Mouse (Mus musculus) embryo, embryonic 11 days (tissue): ENCODE results near the gene Aco1.
A peak's percentile ranks its signal among the peaks of the same experiment; 100 is the strongest.

Experiments
- DNase-seq: peaks from one replicate; pipeline ENCODE4 v3.0.0-alpha.2; 2015

Aco1 gene

DNA sequence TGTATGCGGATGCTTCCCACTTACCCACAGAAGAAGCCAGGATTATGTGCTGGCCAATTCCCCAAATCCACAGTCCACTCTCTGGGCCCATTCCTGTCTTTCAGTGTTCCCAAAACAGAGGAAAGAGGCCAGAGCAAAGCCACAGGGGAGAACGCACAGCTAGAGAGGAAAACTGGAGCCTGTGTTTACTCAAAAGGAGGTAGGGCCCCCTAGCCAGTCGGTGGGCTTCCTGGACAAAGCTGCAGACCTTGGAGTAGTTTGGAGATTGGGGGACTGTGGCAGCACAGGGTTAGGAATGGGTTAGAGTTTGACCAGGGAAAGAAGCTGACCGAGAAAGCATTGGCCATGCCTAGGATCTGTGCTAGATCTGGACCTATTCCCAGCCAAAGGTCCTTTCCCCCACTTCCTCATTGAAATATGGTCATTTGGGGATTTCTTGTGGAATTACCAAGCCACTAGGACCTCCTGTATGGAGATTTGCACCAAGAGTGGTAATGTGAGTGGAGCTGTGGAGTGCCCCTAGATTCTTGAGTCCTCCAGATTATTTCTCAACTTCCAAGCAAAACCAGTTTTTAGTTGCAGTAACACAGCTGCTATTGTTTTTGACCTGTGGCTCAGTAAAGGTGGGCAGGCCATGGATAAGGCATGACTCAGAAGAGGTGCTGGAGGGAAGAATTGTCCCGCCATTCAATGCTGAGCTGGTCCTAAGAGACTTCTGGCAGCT is 14.8 kb downstream of the Aco1 start:
- no peak for DNase-seq

DNA sequence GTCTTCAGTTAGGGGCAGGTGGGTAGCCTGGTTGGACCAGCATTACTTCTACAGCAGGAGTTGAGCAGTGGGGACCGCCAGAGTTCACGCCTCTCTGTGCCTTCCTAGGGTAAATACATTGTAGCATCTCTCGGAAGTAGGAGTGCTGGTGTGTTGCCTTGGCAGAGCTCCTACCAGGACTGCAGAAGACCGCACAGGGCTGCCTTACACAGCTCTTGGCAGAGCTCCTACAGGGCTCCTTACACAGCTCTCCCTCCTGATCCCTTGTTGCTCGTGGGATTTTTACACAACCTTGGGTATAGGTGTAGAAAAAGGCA is 15.3 kb downstream of the Aco1 start:
- no peak for DNase-seq

DNA sequence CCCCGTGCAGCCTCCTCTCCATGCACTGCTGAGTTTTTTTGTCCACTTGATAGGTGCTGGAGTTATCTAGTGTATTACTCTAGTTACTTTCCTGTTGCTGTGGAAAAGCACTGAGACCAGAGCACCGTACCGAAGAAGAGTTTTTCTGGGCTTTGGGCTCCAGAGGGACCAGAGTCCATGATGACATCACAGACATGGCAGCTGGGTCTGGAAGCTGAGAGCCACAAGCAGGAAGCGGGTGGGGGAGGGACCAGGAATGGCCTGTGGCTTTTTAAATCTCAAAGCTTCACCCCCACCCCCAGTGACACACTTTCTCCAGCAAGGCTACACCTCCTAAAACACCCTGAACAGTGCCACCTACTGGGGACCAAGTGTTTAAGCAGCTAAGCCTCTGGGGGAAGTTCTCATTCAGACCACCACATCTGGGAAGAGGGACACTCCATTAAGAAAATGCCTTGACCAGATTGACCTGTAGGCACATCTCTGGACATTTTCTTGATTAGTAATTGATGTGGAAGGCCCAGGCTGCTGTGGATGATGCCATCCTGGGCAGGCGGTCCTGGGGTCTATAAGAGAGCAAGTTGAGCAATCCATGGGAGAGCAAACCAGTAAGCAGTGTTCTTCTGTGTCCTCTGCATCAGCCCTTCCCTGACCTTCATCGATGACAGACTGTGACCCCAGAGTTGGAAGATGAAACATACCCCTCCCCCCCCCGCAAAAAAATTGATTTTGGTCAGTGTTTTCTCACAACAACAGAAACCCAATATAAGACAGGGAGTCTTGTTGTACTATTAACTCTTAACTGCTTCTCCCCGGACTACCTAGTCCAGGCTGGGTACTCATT is 17.9 kb downstream of the Aco1 start:
- no peak for DNase-seq

DNA sequence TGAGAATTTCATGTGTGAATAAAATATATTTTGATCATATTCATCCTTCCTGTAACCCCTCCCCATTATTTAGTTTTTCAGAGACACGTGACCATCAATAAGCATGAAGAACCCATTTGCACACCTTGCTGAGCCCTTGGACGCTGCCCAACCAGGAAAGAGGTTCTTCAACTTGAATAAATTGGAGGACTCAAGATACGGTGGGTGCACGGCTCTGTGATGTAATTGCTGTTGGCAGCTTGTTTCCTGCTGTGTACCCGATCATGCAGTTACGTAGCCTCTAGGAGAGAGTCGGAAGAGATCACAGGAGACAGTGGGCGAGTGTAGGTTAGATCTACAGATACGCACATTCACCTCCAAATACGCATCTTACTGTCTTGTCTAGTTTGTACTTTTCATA is 20.8 kb downstream of the Aco1 start:
- DNase-seq: no peak

DNA sequence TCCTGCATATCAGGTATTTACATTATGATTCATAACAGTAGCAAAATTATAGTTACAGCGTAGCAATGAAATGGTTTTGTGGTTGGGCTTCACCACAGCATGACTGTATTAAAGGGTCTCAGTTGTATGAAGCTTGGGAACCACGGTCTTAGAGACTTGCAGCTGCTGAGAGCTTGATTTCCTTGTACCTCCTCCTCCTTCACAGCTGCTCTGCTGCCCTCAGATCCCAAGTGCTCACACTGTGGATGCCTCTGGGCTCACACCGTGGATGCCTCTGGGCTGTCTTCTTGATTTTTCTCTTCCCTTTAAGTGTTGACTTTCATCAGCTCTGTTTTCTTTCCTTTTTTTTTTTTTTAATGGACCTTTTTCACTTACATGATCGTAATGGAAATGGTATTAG is 28.6 kb downstream of the Aco1 start:
- DNase-seq: no peak

DNA sequence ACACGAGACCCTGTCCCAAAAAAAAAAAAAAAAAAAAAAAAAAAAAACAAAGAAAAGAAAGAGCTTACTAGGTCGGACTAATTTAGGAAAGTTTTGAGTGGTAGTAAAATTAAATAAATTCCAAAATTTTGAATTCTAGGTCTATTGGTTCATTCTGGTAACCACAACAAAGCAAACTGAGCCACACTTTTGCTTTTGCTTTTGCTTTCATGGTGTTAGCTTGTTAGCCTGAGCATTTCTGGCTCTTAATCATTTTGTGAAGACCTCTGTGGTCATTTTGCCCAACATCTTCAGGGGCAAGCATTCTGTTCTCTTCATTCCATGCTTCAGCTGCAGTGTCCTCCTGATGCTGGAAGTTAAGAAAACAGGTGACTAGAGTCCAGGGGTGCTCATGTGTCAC is 29.5 kb downstream of the Aco1 start:
- DNase-seq: no peak

DNA sequence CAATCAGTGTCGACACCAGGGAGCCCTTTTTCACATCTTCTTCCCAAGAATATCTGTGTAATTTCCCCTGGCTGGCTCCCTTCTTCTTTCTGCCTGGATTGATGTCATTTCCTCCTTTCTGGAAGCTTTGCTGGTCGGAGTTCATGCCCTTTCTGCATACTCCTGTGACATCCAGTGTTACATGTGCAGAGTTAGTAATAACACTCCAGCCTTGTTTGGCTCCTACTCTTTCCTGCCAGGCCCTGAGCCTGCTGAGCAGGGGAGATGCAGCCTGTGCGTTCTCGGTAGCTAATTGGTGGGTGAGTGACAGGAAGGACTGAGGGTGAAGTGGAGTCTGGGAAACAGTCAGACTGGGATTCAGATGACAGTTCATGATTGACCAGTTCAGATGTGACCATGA is 31.4 kb downstream of the Aco1 start:
- DNase-seq: no peak

DNA sequence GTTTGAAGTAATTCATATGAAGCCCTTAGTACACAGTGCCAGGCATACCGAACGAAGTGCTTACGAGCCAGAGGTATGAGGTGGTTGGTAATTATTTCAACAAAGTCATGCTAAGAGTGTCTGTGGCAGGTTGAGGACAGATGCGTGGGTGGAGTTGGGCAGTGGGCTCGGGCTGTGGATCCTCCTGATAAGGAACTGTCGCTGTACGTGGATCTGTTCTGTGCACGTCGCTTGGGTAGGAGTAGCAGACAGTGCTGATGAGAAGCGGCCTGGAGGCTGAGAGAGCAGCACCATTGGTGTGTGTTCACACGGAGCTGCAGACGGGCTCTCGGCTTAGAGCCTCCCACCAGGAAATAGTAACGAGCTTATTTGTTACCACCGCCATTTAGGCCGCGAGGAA is 35.7 kb downstream of the Aco1 start:
- DNase-seq: no peak

DNA sequence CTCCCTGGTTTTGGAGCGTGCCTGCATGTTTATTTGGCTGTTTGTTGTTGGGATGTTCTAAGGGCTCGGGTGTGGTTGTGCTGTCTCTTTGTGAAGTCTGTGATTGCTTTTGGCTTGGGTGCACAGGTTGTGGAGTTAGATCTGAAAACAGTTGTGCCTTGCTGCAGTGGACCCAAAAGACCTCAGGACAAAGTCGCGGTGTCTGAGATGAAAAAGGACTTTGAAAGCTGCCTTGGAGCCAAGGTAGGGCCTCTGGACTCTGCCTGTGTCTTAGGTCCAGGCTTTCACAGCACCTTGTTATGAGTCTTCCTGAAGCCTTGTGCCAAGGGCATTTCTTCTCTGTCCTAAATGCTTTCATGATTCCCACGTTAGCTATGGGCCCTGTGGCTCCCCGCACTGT is 37.2 kb downstream of the Aco1 start:
- no peak for DNase-seq

DNA sequence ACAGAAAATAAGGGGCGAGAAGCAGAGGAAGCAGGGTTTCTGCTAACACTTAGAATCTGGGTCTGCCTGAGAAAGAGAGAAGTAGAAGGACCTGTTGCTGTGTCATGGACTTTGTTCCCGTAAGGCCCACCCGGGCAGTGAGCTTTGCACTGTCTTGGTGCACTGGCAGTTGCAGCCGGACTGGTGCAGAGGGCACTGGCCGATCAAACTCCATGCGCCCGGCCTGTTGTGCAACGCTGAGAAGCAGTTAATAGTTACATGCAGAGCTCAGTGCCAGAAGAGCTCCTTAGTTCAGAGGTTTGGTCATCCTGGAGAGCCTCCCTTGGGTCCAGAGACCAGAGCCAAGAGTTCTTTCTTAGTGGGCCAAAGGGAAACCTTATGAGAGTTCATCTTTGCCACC is 38.8 kb downstream of the Aco1 start:
- no peak for DNase-seq

DNA sequence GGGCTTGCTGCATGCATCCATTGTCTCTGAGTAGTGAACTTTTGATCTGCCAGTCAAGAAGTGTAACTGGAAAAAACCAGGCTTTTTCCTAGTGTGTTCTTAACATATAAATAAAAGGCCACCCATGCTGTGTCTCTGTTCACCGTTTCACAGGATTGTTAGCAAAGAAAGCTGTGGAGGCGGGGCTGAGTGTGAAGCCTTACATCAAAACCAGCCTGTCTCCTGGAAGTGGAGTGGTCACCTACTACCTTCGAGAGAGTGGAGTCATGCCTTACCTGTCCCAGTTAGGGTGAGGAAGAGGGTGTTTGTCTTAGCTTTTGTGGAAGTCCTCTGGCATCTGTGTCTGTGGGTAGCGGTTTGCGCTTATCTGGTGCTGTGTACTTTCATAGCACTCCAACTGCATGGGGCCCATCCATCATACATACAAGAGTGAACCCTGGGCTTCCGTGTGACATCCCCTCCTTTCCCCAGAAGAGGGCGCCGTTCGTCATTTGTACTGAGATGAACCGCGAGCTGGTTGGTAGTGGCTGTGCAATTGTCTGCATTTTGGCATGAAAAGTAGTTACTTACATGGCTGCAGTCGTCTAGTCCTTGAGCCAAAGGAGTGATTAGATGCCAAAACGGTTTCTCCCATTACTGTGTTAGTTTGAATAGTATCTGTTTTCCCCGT is 39.9 kb downstream of the Aco1 start:
- peak; percentile 72 for DNase-seq

DNA sequence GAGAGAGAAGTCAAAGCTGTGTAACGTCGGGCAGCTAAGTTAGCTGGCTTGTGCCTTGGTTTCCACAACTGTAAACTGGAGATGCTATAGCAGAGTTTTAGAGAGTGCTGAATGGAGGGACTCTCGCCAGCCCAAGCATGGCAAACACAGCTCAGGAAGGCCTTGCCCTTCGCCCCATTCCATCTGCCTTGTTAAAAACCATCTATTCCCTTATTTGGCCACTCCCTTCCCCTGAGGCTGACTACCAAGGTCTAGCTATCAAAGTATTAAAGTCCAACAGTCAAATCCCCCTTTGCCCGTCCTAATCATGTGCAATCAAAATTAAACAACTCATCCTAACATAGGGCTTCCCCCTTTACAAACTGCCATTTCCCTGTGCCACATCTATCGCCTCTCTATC is 40.9 kb downstream of the Aco1 start:
- DNase-seq: no peak

DNA sequence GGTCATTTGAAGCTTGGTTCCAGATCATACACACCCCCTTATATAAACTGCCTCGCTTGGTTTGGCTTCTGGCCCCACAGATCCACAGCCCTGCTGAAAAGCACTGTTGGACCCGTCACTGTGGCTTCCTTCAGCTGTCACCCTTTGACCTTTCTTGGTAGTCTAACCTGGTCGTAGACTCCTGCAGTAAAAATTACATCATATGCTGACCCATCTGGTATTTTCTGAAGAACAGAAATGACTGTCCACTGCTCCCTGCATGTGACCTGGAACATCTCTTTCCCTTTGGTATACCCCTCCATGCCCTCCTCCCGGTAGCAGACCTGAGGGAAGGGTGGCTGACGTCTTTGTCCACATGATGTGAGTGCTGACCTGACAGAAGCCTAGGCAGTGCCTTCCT is 41.6 kb downstream of the Aco1 start:
- no peak for DNase-seq

DNA sequence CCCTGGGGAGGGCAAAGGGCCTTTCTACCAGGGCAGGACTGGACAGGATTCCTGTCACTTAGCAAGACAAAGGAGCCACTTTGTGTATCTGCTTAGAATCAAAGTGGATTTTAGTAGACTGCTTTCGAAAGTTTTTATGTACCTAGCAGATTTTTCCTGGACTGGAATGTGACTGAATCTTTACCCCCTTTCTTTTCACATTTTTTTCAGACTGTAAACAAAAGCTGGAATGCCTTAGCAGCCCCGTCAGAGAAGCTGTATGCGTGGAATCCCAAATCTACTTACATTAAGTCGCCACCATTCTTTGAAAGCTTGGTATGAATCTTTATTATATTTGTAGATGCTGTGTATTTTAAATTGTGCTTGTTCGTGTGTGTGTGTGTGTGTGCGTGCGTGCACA is 45.1 kb downstream of the Aco1 start:
- DNase-seq: no peak

DNA sequence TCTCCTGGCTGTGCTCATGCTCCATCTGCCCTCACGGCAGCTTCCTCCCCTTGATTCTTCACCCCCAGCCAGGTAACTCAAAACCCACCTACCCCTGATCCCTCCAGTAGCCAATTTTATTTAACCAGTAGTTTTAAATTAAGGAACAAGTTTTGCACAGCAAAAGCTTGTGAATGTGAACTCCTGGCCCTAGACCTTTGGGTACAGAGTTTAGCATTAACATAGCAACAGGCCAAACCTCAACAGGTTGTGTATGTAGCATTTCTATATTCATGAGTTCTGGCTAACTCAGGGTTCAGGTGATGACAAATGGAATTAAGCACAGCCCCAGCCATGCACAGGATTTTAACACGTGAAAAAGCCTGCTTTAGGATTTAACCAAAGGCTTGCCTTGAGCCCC is 49.4 kb downstream of the Aco1 start:
- DNase-seq: no peak

DNA sequence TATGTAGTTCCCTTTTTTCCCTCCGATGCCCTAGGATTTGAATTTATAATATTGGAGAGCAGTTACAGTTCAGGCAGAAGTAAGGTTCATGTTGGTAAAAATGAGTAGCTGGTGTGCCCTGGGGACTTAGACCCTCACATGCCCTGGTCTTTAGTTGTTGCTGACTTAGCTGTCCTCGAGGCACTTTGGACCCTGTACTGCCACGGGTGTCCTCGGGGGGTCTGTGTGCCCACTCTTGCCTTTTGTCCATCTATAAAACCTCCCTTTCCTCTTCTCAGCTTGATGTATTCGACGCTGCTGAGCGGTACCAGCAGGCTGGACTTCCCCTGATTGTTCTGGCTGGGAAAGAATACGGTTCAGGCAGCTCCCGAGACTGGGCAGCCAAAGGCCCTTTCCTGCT is 50.6 kb downstream of the Aco1 start:
- no peak for DNase-seq

DNA sequence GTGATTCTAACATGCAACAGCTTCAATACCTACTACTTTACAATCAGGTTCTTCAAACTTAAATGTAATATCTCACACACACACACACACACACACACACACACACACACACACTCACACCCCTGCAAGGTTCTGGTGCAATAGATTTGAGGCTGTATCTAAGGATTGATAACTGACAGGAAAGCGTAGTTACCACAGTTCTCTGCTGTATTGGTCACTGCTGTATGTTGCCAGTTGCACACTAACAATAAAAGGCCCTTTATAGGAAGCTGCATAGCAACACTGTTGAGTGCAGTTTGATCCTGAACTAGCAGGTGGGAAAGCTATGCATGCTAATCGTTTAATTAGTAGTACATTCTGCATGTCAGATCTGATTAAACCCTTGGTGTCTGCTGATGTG is 52.5 kb downstream of the Aco1 start:
- DNase-seq: no peak

DNA sequence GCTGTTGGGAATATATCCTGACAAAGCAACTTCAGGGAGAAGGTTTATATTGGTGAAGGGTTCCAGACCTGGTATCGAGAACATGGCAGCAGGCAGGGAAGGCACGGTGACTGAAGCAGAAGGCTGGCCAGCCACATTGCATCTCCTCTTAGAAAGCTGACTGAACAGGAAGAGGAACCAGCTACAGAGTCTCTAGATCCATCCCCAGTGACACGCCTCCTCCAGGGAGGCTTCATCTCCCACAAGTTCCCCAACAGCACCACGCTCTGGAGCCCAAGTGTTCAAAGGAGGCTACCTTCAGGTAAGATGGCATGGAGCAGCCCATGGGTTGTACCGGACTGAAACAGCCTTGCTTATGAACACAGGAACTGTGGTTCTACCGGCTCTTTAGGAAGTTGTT is 59.3 kb downstream of the Aco1 start:
- DNase-seq: no peak

DNA sequence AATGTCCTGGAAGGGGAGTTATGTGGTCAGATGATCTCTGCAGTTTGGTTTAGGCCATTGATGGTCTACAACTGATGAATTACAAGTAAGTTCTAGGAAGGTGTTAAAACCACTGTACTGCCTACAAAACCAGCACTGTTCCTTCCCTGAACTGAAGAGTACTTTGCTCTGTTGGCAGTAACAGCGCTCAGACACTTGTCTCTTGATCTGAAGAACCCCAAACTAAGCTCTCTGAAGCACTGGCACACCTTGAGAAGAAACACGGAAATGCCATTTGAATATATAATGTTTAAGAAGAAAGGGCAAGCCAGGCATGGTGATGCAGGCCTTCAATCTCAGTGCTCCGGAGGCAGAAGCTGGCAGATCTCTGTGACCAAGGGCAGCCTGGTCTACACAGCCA is 61.5 kb downstream of the Aco1 start:
- no peak for DNase-seq

DNA sequence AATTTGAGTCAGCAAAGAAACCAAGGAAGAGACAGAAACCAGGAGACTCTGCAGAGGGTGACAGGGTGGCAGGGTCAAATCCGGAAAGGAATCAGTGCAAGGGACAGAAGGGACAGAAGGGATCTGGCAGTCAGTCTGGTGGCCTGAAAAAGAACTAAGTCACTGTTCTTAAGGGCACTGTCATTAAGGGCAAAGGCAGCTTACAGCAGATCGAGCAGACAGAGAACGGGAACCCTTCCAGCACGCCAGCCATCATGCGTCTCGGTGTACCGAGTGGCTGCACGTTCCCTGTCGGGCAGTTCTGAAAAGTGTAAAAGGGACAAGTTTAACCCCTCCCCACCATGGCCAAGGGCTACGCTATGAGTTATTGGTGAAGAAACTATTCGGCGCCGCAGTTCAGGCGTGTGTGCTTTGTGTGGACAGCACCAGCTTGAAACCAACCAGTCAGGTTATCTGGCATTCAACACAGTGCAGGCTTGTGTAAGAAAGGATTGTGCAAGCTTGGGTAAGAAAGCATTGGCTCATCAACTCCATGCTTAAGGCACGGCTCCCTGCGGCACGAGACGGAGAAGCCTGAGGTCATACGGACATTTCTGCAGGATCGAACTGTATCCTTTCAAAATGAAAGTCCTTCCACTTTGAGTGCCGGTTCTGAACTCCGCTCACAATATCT is 62.5 kb downstream of the Aco1 start:
- DNase-seq: no peak

DNA sequence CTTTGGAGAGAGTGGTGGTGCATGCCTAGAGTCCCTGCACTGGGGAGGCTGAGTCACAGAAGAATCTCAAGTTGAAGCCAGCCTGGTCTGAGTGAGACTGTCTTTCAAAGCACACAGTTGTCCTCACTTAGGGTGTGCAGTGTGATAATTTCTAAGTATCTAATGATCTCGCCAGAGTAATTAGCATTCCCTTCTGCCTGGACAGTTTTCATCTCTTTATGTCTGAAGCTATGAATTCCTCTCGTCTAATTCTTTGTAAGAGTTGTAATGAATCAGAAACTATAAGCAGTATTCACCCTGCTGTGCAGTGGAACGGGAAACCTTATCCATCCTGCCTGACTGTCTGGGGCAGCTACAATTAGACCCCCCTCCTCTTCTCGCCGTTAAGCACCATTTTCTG is 64.8 kb downstream of the Aco1 start:
- DNase-seq: no peak

DNA sequence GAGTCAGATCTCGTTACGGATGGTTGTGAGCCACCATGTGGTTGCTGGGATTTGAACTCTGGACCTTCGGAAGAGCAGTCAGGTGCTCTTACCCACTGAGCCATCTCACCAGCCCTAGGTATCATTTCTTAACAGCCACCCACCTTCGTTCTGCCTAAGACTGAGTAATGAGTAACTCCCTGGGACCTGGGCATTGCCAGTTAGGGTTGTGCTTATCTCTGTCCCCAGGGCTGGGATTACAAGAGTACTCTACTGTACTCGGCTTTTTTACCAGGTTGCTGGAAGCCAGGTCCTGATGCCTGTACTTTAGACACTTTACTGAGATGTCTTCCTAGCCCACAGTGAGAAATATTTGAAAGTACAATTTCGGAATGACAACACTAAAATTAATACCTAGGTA is 69.3 kb downstream of the Aco1 start:
- no peak for DNase-seq

DNA sequence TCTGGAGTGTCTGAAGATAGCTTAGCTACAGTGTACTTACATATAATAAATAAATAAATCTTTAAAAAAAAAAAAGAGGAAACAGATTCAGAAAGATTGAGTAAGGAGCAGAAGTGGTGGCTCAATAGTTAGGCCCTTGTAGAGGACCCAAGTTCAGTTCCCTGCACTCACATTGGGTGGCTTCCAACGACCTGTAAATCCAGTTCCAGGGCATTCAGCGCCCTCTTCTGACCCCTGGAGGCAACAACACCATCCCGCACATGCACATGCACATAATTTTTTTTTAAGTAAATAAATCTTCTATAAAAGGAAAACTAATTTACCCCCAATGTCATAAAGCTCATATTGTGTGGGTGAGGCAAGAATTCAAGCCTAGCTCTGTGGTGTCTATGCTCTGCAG is 75.0 kb downstream of the Aco1 start:
- DNase-seq: no peak

DNA sequence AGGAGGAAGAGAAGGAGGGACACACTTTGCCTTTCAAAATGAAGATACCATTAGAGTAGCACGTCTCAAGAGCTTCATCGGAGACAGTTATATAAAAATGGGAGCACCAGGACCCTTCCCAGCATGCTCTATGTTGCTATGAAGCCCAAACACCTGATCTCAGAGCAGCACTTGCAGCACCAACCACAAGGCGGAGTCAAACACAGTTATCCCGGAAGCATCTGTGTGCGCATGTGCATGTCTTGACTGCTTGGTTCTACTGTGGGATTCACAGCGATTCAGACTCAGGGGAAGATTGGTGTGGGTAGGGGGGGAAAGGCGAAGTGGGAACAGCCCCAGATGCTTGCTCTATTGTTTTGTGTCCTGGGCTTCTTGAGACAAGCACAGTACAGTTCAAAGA is 75.5 kb downstream of the Aco1 start:
- DNase-seq: peak; percentile 48
